Mouse (Mus musculus) E14TG2a.4 (cell line): ENCODE measurements around the gene Gsg1l.

ENCODE experiments used
- CTCF ChIP-seq: conservative IDR thresholded peaks from 2 replicates; pipeline ENCODE4 v1.5.1; 2014; ENCODE audit warnings: low read length
- NANOG ChIP-seq: IDR thresholded peaks from 2 replicates; pipeline ENCODE4 v1.6.1; 2014; ENCODE audit warnings: borderline replicate concordance, low read length, mixed read lengths

DNA sequence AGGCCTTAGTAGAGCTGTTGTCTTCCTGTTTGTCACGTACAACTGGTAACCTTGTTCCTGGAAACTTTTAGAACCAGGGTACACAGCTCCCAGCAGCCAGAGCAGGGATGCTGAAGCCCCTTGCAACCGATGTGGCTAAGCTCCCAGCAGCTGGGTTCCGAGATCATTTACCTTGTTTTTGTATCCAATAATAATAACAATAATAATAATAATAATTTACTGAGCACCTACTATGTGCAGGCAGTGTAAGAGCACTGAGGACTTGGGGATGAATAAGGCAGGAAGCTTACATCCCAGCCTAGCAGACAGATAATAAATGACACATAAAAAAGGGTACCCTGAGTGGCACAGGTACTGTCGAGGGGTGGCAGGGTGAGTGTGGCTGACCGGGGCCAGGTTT is 42.4 kb downstream of the Gsg1l start:
- TF ChIP-seq CTCF (no peak), NANOG (no peak)
